Mouse (Mus musculus) layer of hippocampus, adult 18-20 months (tissue): Measurements from ENCODE around the gene Snx6. TPM values are rescaled to one million over a fixed set of nuclear protein-coding genes. Genes with fewer than 3 reads are reported as not detected.
"Not testable (repeated sequence)": the region's sequence is repeated elsewhere in the genome, so short reads cannot be mapped to it uniquely, and the experiment has no call there.

Experiments used
- DNase-seq, 2 experiments: peaks; one replicate each; pipeline ENCODE4 v3.0.0; 2022; ENCODE audit warnings: low spot score in 2 of 2
- total RNA-seq, 2 experiments: library from RNA; stranded (reverse); gene quantifications; 2 replicates each; pipeline ENCODE4 v1.2.3; 2021

Gene Snx6
- total RNA-seq, 2 experiments from 2014 or later, result 43.4 to 47.9 TPM

DNA sequence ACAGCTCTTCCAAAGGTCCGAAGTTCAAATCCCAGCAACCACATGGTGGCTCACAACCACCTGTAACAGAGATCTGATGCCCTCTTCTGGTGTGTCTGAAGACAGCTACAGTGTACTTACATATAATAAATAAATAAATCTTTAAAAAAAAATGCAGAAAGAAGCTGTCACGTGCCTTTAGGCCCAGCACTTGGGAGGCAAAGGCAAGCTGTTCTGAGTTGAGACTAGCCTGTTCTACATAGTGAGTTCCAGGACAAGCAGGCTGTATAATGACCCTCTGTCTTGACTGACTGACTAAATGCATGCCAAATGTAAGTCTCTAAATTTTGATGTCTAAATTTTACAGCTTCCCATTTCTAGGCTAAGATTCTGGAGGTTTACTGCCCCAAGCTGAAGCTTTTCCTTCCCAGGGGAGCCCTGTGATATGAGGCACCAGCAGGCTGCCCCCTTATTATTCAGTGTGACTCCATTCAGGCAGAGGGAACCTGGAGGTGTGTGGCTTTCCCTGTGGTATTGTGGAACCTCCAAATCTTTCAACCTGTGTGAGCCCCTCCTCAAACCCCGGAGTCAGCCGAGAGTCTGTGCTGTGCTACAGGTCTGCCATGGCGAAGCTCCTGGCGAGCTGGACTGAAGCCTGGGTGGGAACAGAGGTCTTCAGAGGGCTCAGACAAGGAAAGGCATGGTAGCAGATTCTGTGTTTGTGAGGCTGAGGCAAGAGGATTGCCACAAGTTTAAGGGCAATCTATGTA lies 9.9 kb upstream of the Snx6 start:
- DNase-seq, result no peak

DNA sequence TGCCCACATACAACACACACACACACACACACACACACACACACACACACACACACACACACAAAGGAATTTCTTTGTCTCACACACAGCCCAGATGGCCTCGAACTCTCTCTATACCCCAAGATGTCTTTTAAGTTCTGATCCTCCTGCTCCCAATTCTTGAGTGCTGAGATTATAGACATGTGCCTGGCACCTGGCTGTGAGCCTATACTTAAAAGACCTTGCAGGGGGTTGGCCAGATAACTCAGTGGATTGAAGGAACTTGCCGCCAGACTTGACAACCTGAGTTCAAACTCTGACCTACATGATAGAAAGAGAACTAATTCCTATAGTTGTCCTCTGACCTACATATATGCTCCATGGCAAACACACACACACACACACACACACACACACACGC lies 8.0 kb upstream of the Snx6 start:
- DNase-seq, result no peak

DNA sequence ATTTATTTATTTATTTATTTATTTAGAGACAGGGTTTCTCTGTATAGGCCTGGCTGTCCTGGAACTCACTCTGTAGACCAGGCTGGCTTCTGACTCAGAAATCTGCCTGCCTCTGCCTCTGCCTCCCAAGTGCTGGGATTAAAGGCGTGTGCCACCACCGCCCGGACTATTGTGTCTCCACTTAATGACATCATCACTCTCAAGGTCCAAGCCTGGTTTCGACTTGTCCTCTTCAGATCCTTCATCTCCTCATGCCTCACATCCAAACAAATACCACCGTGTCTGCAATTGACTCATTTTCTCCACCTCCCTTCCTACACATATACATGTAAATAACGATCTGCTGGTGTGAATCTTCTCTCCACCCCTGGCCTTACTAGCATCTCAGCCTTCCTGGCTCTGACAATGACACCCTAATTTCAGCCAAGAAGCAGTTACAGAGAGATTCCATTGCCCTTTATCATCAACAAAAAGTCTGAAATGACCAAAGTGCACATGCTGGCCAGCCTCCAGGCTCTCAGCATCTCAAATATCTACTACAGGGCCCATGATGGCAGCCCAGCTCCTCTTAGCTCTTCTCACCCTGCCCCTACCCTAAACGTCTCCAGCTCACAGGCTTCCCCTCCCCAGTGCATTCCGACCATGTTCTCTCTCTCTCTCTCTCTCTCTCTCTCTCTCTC lies 1.2 kb upstream of the Snx6 start:
- DNase-seq, result no peak

DNA sequence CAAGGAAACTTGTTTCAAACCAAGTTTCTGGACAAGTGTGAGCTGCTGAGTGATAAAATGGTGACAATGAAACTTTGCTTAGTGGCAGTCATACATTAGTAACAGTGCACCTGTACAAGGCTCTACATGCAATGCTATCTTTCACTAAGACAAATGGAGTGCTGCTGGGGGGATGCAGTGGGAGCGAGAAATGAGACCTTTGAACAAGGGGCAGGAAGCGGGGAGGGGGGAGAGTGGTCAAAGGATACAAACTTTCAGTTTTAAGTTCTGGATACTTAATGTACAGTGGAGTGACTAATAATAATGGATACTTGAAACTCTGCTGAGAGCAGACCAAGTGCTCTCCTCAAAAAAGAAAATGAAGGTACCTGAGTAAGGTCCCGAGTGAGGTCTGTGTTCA lies 1.1 kb downstream of the Snx6 start:
- no peak for DNase-seq

DNA sequence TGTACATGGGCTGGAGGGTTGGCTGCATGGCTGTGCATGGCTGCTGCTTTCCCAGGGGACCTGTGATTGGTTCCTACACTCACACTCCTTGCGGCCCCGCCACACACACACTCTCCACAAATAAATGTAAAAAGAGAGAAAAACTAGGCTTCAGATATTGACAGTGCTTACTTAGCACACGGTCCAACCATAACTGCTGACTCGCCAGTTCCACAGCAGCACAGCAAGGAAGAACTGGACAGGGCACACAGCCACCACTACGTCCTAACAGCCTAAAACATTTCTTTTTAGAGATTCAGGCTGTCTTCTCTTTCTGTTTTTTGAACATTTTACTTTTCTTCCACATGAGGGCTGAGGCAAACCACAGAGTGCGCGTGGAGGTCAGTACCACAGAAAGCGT lies 4.0 kb downstream of the Snx6 start:
- no peak for DNase-seq

DNA sequence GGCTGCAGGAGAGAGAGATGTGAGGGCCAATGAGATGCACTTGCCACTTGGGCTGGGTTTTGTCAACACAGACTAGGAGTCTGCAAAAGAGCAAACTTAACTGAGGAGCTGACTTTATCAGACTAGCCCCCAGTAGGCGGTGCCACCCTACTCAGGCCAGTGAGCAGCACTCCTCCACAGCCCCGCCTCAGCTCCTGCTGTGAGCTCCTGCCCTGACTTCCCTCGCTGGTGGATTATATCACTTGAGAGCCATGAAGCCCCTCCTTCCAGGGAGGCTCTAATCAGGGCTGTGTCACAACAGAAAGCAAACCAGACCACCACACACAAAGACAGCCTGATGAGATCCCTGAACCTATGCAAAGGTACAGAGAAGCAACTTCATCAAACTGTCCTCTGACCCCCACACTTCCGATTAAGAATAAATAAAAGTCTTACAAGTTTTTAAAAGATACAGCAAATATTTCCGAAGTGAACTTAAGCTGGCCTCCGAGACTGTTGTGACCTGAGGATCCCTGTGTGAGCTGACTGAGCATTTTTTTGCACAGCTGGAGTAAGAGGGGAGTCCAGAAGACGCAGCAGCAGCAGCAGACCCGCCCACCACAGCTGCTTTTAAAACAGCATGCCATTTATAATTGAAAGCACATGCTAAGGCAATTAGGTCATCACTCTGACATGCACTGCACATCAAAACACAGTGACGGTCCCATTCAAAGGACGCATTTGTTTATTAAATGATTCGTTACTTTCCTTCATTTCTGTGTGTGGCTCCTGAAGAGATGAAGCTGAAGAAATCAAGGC lies 6.0 kb downstream of the Snx6 start:
- no peak for DNase-seq

DNA sequence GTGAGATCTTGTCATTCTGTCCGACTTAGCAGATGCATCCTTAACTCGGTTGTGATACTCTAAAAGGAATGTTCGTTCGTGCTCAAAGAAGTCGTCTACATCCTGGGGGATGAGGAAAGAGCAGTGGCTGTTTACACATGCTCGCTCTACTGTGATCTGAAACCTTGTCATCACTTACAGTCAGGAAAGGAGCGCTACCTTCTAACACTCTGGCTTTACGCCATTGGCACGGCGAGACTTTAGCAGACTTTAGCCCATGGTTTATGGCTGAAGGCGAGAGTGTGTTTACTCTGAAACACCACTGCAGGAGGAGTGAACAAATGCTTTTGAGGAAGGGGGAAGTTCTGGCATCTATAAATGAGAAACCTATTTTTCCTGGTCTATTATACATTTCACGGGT lies 31.9 kb downstream of the Snx6 start:
- DNase-seq, result no peak

DNA sequence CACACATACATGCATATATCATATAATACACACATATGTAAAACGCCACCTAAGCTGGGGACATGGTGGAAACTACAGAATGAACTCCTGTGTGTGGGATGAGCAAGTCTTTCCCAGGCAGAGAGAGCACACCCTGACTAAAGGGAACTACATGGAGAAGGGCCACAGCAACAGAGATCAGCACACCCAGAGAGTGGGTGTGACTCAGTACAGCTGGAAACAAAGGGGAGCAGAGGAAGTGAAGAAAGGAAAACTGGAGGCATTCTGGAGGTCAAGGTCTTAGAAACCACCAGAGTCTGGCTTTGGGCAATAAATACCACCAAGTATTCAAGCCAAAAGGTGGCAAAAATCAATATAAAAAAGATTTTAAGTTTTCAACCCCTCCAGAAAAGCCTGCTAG lies 34.8 kb downstream of the Snx6 start:
- DNase-seq, result no peak

DNA sequence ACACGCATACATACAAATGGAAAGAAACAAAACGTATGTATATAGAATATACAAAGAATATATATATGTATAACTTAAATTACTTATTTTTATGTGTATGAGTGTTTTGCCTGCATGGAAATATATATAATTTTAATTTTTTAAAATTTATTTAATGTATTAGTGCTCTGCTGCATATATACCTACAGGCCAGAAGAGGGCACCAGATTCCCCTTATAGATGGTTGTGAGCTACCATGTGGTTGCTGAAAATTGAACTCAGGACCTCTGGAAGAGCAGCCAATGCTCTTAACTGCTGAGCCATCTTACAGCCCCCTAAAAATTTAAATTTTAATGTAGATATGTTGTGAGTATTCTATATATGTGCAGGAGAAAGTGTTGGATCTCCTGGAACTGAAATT lies 36.7 kb downstream of the Snx6 start:
- no peak for DNase-seq

DNA sequence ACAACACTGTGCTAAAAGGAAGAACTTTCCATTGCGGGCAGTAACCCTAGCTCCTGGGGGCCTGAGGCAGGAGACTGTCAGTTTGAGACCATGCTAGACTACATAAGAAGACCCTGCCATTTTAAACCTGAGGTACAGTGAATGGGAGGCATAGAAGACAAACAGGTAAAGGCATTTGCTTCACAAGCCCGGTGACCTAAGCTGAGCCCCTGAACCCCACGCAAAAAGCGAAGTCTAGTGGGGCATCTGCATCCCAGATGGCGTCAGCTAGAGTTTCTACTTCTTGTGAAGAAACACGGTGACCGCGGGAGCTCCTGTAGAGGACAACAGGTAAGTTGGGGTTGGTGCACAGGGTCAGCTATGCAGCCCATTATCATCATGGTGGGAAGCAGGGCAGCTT lies 46.9 kb downstream of the Snx6 start:
- DNase-seq, result no peak

DNA sequence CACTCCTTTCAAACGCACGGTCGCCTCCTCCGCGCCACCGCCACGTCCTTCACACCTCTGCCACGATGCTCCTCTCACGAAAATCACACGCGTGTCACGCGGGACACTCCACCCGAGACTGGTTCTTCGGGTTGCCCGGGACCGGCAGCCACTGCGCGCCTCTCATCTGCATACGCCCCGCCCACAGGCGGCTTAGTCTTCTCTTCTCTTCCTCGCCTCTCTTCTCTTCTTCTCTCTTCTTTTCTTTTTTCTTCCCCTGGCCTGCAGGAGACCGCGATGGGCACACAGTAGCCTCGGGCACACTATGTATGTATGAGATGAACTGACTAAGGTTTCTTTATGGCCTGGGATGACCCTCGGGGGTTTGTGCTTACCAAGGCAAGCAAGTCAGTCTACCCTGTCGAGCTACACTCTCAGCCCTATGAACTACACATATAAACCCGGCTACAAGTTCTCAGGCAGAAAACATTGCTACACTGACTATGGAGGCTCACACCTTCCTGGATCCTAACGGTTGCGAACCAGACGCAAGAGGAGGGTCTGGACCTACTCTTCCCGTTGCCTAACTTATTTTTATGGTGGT lies 56.8 kb downstream of the Snx6 start:
- peak in 1 of 2 experiments; percentile 25 for DNase-seq

DNA sequence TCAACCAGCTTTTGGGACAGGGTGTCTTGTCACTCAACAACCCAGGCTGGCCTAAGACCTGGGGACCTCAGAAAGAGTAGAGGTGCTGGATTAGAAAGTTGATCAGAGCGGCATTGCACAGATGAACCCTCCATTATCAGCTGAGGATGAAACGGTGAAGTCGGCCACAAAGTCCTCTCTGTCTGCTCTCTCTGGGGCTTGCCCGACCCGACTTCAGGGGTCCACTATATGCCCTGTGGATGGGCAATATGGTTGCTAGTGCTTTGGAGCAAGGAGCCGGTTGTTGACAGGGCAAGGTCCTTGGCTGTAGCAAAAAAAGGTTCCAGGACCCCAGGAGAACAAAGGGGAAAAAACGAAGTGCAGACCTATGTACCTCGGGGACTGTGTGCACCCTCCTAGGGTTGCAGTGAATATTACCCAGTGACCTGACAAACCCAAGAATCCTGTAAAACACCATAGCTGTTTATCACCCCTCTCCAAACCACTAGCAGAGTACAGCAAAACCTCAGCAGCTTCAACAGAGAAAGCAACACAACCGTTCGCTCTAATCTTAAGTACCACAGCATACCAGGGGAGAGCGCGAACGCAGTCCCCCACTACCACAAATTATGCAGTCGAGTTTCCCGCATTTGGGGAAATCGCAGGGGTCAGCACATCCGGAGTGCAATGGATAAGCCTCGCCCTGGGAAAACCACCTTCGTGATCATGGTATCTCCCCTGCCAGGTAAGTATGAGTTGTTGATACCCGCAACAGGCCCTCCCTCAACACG lies 57.4 kb downstream of the Snx6 start:
- DNase-seq, result not testable (repeated sequence)

DNA sequence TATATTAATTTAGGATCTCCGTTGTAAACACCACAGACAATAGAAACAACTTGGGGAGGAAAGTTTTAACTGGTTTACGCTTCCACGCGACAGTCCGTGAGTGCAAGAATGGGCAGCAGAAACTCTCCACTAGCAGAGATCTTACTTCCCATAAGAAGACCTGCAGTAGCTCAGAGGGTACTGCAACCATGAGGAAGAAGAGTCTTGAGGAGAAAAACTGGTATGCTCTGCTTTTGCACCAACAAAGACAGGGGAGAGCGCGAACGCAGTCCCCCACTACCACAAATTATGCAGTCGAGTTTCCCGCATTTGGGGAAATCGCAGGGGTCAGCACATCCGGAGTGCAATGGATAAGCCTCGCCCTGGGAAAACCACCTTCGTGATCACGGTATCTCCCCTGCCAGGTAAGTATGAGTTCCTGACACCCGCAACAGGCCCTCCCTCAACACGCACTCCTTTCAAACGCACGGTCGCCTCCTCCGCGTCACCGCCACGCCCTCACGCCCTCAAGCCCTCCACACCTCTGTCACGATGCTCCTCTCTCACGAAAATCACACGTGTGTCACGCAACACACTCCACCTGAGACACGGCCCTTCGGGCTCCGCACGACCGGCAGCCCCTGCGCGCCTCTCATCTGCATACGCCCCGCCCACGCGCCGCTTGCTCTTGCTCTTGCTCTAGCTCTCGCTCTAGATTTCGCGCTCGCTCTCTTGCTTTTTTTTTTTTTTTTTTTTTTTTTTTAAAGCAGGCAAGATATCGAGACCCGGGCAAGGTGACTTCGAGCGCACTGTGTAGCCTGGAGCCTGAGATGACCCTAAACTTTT lies 61.0 kb downstream of the Snx6 start:
- not testable (repeated sequence) for DNase-seq

DNA sequence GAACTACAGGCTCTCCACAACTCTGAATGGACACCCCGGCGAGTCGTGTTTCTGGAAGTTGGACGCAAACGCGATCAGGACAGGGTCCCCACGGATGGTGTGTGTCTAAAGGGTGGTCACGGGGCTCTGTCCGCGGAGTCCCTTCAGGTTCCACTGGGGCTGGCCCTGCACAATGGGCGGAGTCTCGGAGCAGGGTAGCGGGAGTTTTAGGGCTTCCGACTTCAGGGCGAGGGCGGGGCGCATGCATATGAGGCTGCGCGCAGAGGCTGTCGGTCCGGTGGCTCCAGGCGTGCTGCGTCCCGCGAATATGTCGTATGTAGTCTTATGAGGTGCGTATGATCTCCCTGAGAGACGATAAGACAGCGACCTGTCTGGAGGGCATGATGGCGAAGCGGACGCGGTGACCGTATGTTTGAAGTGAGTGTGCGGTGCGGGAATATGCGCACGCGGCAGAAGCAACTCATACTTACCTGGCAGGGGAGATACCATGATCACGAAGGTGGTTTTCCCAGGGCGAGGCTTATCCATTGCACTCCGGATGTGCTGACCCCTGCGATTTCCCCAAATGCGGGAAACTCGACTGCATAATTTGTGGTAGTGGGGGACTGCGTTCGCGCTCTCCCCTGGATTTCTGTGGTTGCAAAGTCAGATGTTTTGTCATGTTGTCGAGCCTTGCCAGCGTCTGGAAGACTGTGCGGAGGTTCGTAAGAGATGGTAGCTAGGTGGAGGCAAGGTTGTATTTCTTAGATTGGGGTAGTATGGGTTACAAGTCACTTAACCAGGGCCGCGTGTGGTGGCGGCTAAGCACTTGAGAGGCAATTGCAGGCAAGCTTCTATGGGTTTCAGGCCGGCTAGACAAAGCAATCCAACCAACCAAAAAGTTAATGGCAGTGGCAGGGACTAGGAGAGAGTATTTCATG lies 66.1 kb downstream of the Snx6 start:
- DNase-seq, result not testable (repeated sequence)

DNA sequence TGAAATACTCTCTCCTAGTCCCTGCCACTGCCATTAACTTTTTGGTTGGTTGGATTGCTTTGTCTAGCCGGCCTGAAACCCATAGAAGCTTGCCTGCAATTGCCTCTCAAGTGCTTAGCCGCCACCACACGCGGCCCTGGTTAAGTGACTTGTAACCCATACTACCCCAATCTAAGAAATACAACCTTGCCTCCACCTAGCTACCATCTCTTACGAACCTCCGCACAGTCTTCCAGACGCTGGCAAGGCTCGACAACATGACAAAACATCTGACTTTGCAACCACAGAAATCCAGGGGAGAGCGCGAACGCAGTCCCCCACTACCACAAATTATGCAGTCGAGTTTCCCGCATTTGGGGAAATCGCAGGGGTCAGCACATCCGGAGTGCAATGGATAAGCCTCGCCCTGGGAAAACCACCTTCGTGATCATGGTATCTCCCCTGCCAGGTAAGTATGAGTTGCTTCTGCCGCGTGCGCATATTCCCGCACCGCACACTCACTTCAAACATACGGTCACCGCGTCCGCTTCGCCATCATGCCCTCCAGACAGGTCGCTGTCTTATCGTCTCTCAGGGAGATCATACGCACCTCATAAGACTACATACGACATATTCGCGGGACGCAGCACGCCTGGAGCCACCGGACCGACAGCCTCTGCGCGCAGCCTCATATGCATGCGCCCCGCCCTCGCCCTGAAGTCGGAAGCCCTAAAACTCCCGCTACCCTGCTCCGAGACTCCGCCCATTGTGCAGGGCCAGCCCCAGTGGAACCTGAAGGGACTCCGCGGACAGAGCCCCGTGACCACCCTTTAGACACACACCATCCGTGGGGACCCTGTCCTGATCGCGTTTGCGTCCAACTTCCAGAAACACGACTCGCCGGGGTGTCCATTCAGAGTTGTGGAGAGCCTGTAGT lies 76.4 kb downstream of the Snx6 start:
- not testable (repeated sequence) for DNase-seq

DNA sequence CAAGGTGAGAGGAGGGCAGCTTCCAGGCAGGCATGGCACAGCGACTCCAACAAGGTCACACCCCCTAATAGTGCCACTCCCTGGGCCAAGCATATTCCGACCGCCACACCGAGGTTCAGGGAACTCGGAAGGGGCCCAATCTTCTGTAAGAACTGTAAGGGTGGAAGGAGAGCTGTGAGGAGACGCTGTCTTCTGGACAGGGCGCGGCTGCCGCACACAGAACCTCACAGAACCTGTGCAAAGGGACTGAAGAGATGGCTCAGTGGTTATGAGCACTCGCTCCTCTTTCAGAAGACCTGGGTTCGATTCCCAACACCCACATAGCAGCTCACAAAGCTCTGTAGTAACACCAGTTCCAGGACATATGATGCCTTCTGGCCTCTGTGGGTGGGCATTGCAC lies 78.0 kb downstream of the Snx6 start:
- DNase-seq, result not testable (repeated sequence)

DNA sequence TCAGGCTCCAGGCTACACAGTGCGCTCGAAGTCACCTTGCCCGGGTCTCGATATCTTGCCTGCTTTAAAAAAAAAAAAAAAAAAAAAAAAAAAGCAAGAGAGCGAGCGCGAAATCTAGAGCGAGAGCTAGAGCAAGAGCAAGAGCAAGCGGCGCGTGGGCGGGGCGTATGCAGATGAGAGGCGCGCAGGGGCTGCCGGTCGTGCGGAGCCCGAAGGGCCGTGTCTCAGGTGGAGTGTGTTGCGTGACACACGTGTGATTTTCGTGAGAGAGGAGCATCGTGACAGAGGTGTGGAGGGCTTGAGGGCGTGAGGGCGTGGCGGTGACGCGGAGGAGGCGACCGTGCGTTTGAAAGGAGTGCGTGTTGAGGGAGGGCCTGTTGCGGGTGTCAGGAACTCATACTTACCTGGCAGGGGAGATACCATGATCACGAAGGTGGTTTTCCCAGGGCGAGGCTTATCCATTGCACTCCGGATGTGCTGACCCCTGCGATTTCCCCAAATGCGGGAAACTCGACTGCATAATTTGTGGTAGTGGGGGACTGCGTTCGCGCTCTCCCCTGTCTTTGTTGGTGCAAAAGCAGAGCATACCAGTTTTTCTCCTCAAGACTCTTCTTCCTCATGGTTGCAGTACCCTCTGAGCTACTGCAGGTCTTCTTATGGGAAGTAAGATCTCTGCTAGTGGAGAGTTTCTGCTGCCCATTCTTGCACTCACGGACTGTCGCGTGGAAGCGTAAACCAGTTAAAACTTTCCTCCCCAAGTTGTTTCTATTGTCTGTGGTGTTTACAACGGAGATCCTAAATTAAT lies 81.5 kb downstream of the Snx6 start:
- DNase-seq, result peak in 1 of 2 experiments; percentile 65
